Mouse (Mus musculus): ENCODE measurements around the gene Ephb2. TPM values are rescaled to one million over a fixed set of nuclear protein-coding genes. Genes with fewer than 3 reads are reported as not detected.

Ephb2 gene
- total and polyA plus RNA-seq, 2 experiments from 2014 or later, result 15.6 to 202 TPM

- Histone ChIP-seq H3K36me3 (ENCODE audit: insufficient read depth, low read length) (no peaks in the 10 kb centered on the region), H3K4me1 (ENCODE audit: insufficient read depth, low read length) (no peaks in the 10 kb centered on the region; the same call in 1 of the 2 replicates), H3K9me3 (ENCODE audit: low read length) (no peaks in the 10 kb centered on the region), H3K4me3 (ENCODE audit: low read depth, low read length) (no peak overlapping the region), H3K27me3 (ENCODE audit: insufficient read depth, low read length) (no peaks in the 10 kb centered on the region), H3K27ac (ENCODE audit: low read depth, low read length) (no peak overlapping the region), H3K9ac (replicated peaks; ENCODE audit: low read length, poor library complexity, severe bottlenecking) (no peak overlapping the region), H3K4me2 (ENCODE audit: low read depth, low read length, poor library complexity, severe bottlenecking) (no peak overlapping the region)
- no peak for TF ChIP-seq CTCF (IDR thresholded peaks at IDR 0.05)
- WGBS, result 88% methylated on average over 10 of the region's 10 CpGs
- ATAC-seq (ENCODE audit: low FRiP score) (no peak), DNase-seq (ENCODE audit: low spot score) (no peak)
These were observed 7.0 kb upstream of the Ephb2 start for GRCm38 (mm10) chr4:136842802-136843201.

- 84% methylated on average over 4 of the region's 4 CpGs for WGBS
- H3K4me2 ChIP-seq (ENCODE audit: low read depth, low read length, poor library complexity, severe bottlenecking), result no peak overlapping the region
- peaks cover 2% of the 10 kb centered on the region; the same call in 1 of the 2 replicates for H3K4me1 ChIP-seq (ENCODE audit: insufficient read depth, low read length)
- H3K36me3 ChIP-seq (ENCODE audit: insufficient read depth, low read length), result no peaks in the 10 kb centered on the region
- ATAC-seq (ENCODE audit: low FRiP score) (no peak), DNase-seq (ENCODE audit: low spot score) (no peak)
- H3K27ac ChIP-seq (ENCODE audit: low read depth, low read length), result no peak overlapping the region
- no peaks in the 10 kb centered on the region for H3K27me3 ChIP-seq (ENCODE audit: insufficient read depth, low read length)
- no peak overlapping the region for H3K4me3 ChIP-seq (ENCODE audit: low read depth, low read length)
- no peak for TF ChIP-seq CTCF (IDR thresholded peaks at IDR 0.05)
- H3K9me3 ChIP-seq (ENCODE audit: low read length), result no peaks in the 10 kb centered on the region
- H3K9ac ChIP-seq (replicated peaks; ENCODE audit: low read length, poor library complexity, severe bottlenecking), result no peak overlapping the region
These were observed 6.2 kb upstream of the Ephb2 start for GRCm38 (mm10) chr4:136842033-136842432.

DNA sequence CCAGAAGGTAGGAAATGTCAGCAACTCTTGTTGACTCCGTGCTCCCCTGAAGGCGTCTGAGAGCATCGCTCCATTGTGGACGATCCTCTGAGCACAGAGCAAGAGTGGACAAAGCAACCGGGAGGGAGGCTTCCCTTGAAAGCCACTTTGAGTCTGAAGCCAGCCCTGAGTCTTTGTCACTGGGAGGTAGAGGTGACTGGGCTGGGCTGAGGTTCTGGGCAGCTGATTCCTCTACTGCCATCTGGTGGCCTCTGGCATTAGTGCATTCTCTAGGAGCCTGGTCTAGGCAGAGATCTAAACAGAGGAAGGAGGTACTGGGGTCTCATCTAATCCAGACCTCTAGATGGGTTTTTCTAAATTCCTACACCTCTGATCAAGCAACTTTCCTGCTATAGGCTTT is 5.3 kb upstream of the Ephb2 start:
- peak; percentile 90 for DNase-seq (ENCODE audit: low spot score)
- no peak overlapping the region for H3K9ac ChIP-seq (replicated peaks; ENCODE audit: low read length, poor library complexity, severe bottlenecking)
- peak; percentile 94 for TF ChIP-seq CTCF (IDR thresholded peaks at IDR 0.05)
- H3K27ac ChIP-seq (ENCODE audit: low read depth, low read length), result no peak overlapping the region
- no peaks in the 10 kb centered on the region for H3K27me3 ChIP-seq (ENCODE audit: insufficient read depth, low read length)
- no peak overlapping the region for H3K4me3 ChIP-seq (ENCODE audit: low read depth, low read length)
- peaks cover 4% of the 10 kb centered on the region; the same call in 1 of the 2 replicates for H3K4me1 ChIP-seq (ENCODE audit: insufficient read depth, low read length)
- no peaks in the 10 kb centered on the region for H3K36me3 ChIP-seq (ENCODE audit: insufficient read depth, low read length)
- WGBS, result 5% methylated on average over 5 of the region's 5 CpGs
- no peaks in the 10 kb centered on the region for H3K9me3 ChIP-seq (ENCODE audit: low read length)
- H3K4me2 ChIP-seq (ENCODE audit: low read depth, low read length, poor library complexity, severe bottlenecking), result no peak overlapping the region
- ATAC-seq (ENCODE audit: low FRiP score), result peak; percentile 56; the same call in 1 of the 2 replicates

- TF ChIP-seq CTCF (IDR thresholded peaks at IDR 0.05), result no peak
- no peaks in the 10 kb centered on the region for H3K27me3 ChIP-seq (ENCODE audit: insufficient read depth, low read length)
- H3K36me3 ChIP-seq (ENCODE audit: insufficient read depth, low read length), result no peaks in the 10 kb centered on the region
- ATAC-seq (ENCODE audit: low FRiP score) (no peak), DNase-seq (ENCODE audit: low spot score) (no peak)
- peaks cover 14% of the 10 kb centered on the region for H3K4me1 ChIP-seq (ENCODE audit: insufficient read depth, low read length)
- WGBS, result 51% methylated on average over 9 of the region's 9 CpGs
- no peak overlapping the region for H3K9ac ChIP-seq (replicated peaks; ENCODE audit: low read length, poor library complexity, severe bottlenecking)
- no peak overlapping the region for H3K4me2 ChIP-seq (ENCODE audit: low read depth, low read length, poor library complexity, severe bottlenecking)
- no peak overlapping the region for H3K4me3 ChIP-seq (ENCODE audit: low read depth, low read length)
- no peaks in the 10 kb centered on the region for H3K9me3 ChIP-seq (ENCODE audit: low read length)
- H3K27ac ChIP-seq (ENCODE audit: low read depth, low read length), result no peak overlapping the region
These were observed 2.7 kb upstream of the Ephb2 start for GRCm38 (mm10) chr4:136838462-136838861.

DNA sequence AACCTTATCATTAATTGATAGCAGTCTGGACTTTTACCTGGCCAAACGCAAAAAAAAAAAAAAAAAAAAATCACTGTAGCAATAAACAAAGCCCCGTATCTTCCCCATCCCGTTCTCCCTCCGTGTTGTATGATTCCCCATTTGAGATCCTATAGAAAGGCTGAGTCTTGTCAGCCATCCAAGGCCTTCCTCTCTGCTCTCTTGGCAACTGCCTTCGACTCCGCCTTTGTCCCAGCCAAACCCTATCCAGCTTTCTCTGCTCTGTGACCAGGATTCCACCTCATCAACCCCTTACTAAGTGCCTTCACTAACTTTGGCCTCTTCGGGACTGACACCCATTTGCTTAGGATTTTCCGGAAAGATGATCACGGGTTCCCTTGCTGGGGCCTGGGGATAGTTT is 2.2 kb upstream of the Ephb2 start:
- ATAC-seq (ENCODE audit: low FRiP score) (no peak), DNase-seq (ENCODE audit: low spot score) (no peak)
- H3K9ac ChIP-seq (replicated peaks; ENCODE audit: low read length, poor library complexity, severe bottlenecking), result no peak overlapping the region
- TF ChIP-seq CTCF (IDR thresholded peaks at IDR 0.05), result no peak
- H3K36me3 ChIP-seq (ENCODE audit: insufficient read depth, low read length), result no peaks in the 10 kb centered on the region
- 59% methylated on average over 9 of the region's 9 CpGs for WGBS
- no peak overlapping the region for H3K27ac ChIP-seq (ENCODE audit: low read depth, low read length)
- peaks cover 18% of the 10 kb centered on the region for H3K4me1 ChIP-seq (ENCODE audit: insufficient read depth, low read length)
- H3K27me3 ChIP-seq (ENCODE audit: insufficient read depth, low read length), result no peaks in the 10 kb centered on the region
- no peak overlapping the region for H3K4me2 ChIP-seq (ENCODE audit: low read depth, low read length, poor library complexity, severe bottlenecking)
- no peaks in the 10 kb centered on the region for H3K9me3 ChIP-seq (ENCODE audit: low read length)
- no peak overlapping the region for H3K4me3 ChIP-seq (ENCODE audit: low read depth, low read length)

DNA sequence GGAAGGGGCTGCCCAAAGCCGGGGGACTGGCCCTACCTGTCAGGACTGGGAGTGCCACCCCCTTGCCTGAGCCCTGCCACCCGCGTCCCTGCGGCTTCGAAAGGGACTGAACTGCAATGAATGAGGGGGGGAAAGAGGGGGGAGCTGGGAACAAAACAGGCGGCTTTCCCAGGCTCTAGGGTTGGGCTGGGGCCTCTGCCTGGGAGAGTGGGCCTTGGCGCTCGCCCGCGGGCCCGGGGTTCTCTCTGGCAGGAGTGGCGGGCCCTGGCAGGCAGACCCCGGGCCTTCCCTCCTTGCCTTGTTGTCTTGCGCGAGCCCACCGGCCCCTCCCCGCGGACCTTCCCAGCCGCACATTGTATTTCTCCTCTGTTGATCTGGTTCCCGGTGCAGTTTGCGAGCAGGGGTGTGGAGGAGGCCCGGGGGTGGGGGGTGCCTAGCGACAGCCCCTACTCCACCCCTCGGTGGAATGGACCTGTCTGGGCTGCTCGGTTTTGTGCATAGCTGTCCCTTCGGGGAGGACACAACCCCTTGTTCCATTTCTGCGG is 671 bp upstream of the Ephb2 start:
- Histone ChIP-seq H3K4me2 (ENCODE audit: low read depth, low read length, poor library complexity, severe bottlenecking) (peak overlapping the region; percentile 92), H3K4me3 (ENCODE audit: low read depth, low read length) (peak overlapping the region; percentile 85), H3K27ac (ENCODE audit: low read depth, low read length) (peak overlapping the region; percentile 99), H3K4me1 (ENCODE audit: insufficient read depth, low read length) (peaks cover 20% of the 10 kb centered on the region), H3K9ac (replicated peaks; ENCODE audit: low read length, poor library complexity, severe bottlenecking) (peak overlapping the region; percentile 90), H3K9me3 (ENCODE audit: low read length) (no peaks in the 10 kb centered on the region), H3K36me3 (ENCODE audit: insufficient read depth, low read length) (no peaks in the 10 kb centered on the region), H3K27me3 (ENCODE audit: insufficient read depth, low read length) (no peaks in the 10 kb centered on the region)
- WGBS, result 1% methylated on average over 20 of the region's 27 CpGs
- TF ChIP-seq CTCF (IDR thresholded peaks at IDR 0.05), result no peak
- ATAC-seq (ENCODE audit: low FRiP score) (peak; percentile 62), DNase-seq (ENCODE audit: low spot score) (peak; percentile 83)

Measured in midbrain, postnatal 0 days (tissue).